Mouse (Mus musculus) forebrain, embryonic 16.5 days (tissue): ENCODE data around the gene Usp50. TPM values are rescaled to one million over a fixed set of nuclear protein-coding genes. Genes with fewer than 3 reads are reported as not detected.
A peak's percentile ranks its signal among the peaks of the same experiment; 100 is the strongest.

ENCODE experiments used
- ATAC-seq: fragments of 200-750 bp; cut with Nextera tagmentation; 2 replicates; pipeline ENCODE4 v1.8.0; 2017; ENCODE audit warnings: mild to moderate bottlenecking, moderate library complexity
- H3K27ac ChIP-seq: fragments of 300-500 bp; sonication (generic); 2 replicates; pipeline ENCODE4 v1.5.1; 2014; ENCODE audit warnings: low read length, control low read depth
- H3K27me3 ChIP-seq: fragments of 300-500 bp; sonication (generic); replicated peaks from 2 replicates; pipeline ENCODE4 v1.6.1; 2014; ENCODE audit warnings: low read length; ENCODE audit not compliant: control insufficient read depth, insufficient read depth
- H3K36me3 ChIP-seq: fragments of 300-500 bp; sonication (generic); 2 replicates; pipeline ENCODE4 v1.6.1; 2014; ENCODE audit not compliant: control insufficient read depth, insufficient read depth
- H3K4me1 ChIP-seq: fragments of 300-500 bp; sonication (generic); replicated peaks from 2 replicates; pipeline ENCODE4 v1.6.1; 2014; ENCODE audit warnings: low read length; ENCODE audit not compliant: control insufficient read depth, insufficient read depth
- H3K4me2 ChIP-seq: fragments of 300-500 bp; sonication (generic); 2 replicates; pipeline ENCODE4 v1.6.1; 2014; ENCODE audit warnings: mild to moderate bottlenecking, low read length, control low read depth
- H3K4me3 ChIP-seq: fragments of 300-500 bp; sonication (generic); replicated peaks from 2 replicates; pipeline ENCODE4 v1.5.1; 2014; ENCODE audit warnings: mild to moderate bottlenecking, low read length, control low read depth
- H3K9ac ChIP-seq: fragments of 300-500 bp; sonication (generic); replicated peaks from 2 replicates; pipeline ENCODE4 v1.6.1; 2014; ENCODE audit warnings: low read depth, low read length, control low read depth
- H3K9me3 ChIP-seq: fragments of 300-500 bp; sonication (generic); 2 replicates; pipeline ENCODE4 v1.6.1; 2016; ENCODE audit warnings: low read length; ENCODE audit not compliant: control insufficient read depth
- WGBS: fragments of 180-500 bp; shearing (Covaris S2); extraction: QIAGEN DNeasy Blood & Tissue Kit; methylation state at CpG from one replicate; pipeline ENCODE4 v1.1.7; 2014; 5-methylcytosine and 5-hydroxymethylcytosine counted together
- polyA plus RNA-seq: library from polyadenylated mRNA; unstranded; fragments of >200 nt; fragmentation: Nextera tagmentation; extraction: Ambion mirVana; gene quantifications from 2 replicates; pipeline ENCODE4 v1.2.1, GENCODE M21; 2015

The Usp50 gene
- polyA plus RNA-seq, 1 experiment from 2014 or later, result 2.2 TPM

- peak within 1 kb of the TSS; percentile 81 for H3K4me2 ChIP-seq
- no peaks in the 10 kb centered on the region for H3K36me3 ChIP-seq
- H3K27me3 ChIP-seq, result no peaks in the 10 kb centered on the region
- H3K4me1 ChIP-seq, result peaks cover 32% of the 10 kb centered on the region
- 22% methylated on average over 12 of the region's 12 CpGs for WGBS
- H3K27ac ChIP-seq, result peak within 1 kb of the TSS; percentile 100
- ATAC-seq, result no peak
- peak within 1 kb of the TSS; percentile 98 for H3K9ac ChIP-seq
- H3K9me3 ChIP-seq, result no peaks in the 10 kb centered on the region
- peak within 1 kb of the TSS; percentile 94 for H3K4me3 ChIP-seq
These were observed 107.2 kb downstream of the Usp50 start, which contains the start of gene Gabpb1 for GRCm38 (mm10) chr2:126676122-126676515. Gene Gabpb1, minus strand, starts transcription at chr2:126676337.

GRCm38 (mm10) chr2:126675169-126676121 is 107.8 kb downstream of the Usp50 start:
- WGBS, result under 1% methylated on average over 83 of the region's 99 CpGs

GRCm38 (mm10) chr2:126674441-126675168 is 108.7 kb downstream of the Usp50 start:
- Histone ChIP-seq H3K36me3 (no peaks in the 10 kb centered on the region), H3K27me3 (no peaks in the 10 kb centered on the region), H3K9ac (peak overlapping the region; percentile 98), H3K4me2 (peak overlapping the region; percentile 81), H3K4me3 (peak overlapping the region; percentile 94), H3K27ac (peak overlapping the region; percentile 100), H3K4me1 (peaks cover 32% of the 10 kb centered on the region), H3K9me3 (no peaks in the 10 kb centered on the region)
- ATAC-seq, result peak; percentile 48
- WGBS, result under 1% methylated on average over 70 of the region's 77 CpGs

More at GRCm38 (mm10) chr2:126675169-126676121, 107.8 kb downstream of the Usp50 start:
- Histone ChIP-seq H3K4me3 (peak overlapping the region; percentile 94), H3K9ac (peak overlapping the region; percentile 98), H3K9me3 (no peaks in the 10 kb centered on the region), H3K36me3 (no peaks in the 10 kb centered on the region), H3K27ac (peak overlapping the region; percentile 100), H3K27me3 (no peaks in the 10 kb centered on the region), H3K4me1 (peaks cover 32% of the 10 kb centered on the region), H3K4me2 (peak overlapping the region; percentile 81)
- peak; percentile 95 for ATAC-seq

- peak overlapping the region; percentile 94 for H3K4me3 ChIP-seq
- WGBS, result 55% methylated on average over 13 of the region's 13 CpGs
- no peaks in the 10 kb centered on the region for H3K9me3 ChIP-seq
- H3K27ac ChIP-seq, result no peak overlapping the region
- H3K9ac ChIP-seq, result peak overlapping the region; percentile 98
- H3K36me3 ChIP-seq, result no peaks in the 10 kb centered on the region
- H3K27me3 ChIP-seq, result no peaks in the 10 kb centered on the region
- H3K4me2 ChIP-seq, result peak overlapping the region; percentile 81
- no peak for ATAC-seq
- peaks cover 32% of the 10 kb centered on the region for H3K4me1 ChIP-seq
These were observed 109.7 kb downstream of the Usp50 start for GRCm38 (mm10) chr2:126673317-126674242.

- ATAC-seq, result no peak
- Histone ChIP-seq H3K27me3 (no peaks in the 10 kb centered on the region), H3K9me3 (no peaks in the 10 kb centered on the region), H3K4me1 (peaks cover 16% of the 10 kb centered on the region), H3K36me3 (no peaks in the 10 kb centered on the region), H3K4me3 (no peak overlapping the region), H3K9ac (no peak overlapping the region), H3K27ac (no peak overlapping the region), H3K4me2 (no peak overlapping the region)
- 92% methylated on average over 5 of the region's 5 CpGs for WGBS
These were observed 114.5 kb downstream of the Usp50 start for GRCm38 (mm10) chr2:126668621-126669252.

GRCm38 (mm10) chr2:126665984-126666383 is 117.3 kb downstream of the Usp50 start:
- no peaks in the 10 kb centered on the region for H3K4me1 ChIP-seq
- no peak overlapping the region for H3K9ac ChIP-seq
- H3K27ac ChIP-seq, result no peak overlapping the region
- no peak for ATAC-seq
- 99% methylated on average over 3 of the region's 3 CpGs for WGBS
- H3K4me3 ChIP-seq, result no peak overlapping the region
- no peaks in the 10 kb centered on the region for H3K27me3 ChIP-seq
- H3K4me2 ChIP-seq, result no peak overlapping the region
- no peaks in the 10 kb centered on the region for H3K36me3 ChIP-seq
- H3K9me3 ChIP-seq, result no peaks in the 10 kb centered on the region

- ATAC-seq, result no peak
- WGBS, result 58% methylated on average over 4 of the region's 4 CpGs
- H3K9ac ChIP-seq, result no peak overlapping the region
- no peak overlapping the region for H3K4me2 ChIP-seq
- H3K9me3 ChIP-seq, result no peaks in the 10 kb centered on the region
- H3K27ac ChIP-seq, result no peak overlapping the region
- no peak overlapping the region for H3K4me3 ChIP-seq
- no peaks in the 10 kb centered on the region for H3K36me3 ChIP-seq
- H3K27me3 ChIP-seq, result no peaks in the 10 kb centered on the region
- H3K4me1 ChIP-seq, result no peaks in the 10 kb centered on the region
These were observed 119.8 kb downstream of the Usp50 start for GRCm38 (mm10) chr2:126663481-126663880.
